Mouse (Mus musculus) ovary, adult 18-20 months (tissue): ENCODE measurements around the gene Zfand2a.

Source experiments
- DNase-seq: peaks from one replicate; pipeline ENCODE4 v3.0.0; 2022; ENCODE audit warnings: low spot score, mixed read lengths

Gene Zfand2a

DNA sequence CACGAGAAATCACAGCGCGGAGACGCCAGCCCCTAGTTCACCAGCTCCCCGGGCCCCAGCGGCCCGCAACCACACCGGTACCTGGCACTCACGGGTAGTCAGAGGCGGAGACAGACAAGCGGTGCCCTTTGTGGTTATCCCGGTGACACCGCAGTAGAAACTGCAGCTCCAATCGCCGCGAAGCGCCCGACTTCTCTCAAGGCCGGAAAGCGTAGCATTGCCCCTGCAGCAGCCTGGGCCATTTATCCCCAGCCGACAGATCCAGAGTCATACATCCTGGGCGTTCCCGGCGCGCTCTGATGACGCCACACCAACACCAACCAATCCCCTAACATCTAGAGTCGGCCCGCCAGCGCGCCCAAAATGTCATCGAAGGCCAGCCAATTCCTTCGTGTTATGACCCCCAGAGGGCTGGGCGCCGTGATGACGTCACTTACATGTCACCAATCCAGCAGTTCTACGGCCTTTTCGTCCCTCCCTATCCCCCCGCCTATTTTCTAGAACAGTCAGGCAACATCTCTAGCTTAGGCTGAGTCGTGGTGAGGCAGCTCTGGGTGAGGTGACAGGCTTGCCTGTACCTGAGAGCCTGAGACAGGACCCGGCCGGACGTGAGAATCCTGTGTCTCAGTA is at the start of gene Zfand2a:
Zfand2a (minus strand) TSS at position 365 of the 630 bp plus-strand sequence.
- DNase-seq: peak; percentile 98

DNA sequence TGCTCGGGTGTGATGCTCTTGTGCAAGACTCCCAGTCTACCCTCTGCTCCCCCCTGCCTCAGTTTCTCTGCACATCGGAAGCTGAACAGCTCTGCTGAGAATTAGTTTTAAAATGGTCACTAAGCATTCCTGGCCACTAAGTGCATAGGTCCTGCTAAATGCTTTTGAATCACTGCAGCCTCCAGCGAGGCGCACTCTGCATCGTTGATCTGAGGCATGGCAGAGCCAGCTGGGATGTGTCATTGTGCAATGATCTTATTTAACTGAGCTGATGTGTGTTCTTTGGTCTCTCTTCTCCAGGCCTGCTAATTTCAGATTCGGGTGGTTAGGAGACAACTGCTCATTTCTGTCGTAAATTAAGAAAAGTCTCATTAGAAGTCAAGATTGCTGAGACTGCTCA is 44.5 kb upstream of the Zfand2a start:
- no peak for DNase-seq

DNA sequence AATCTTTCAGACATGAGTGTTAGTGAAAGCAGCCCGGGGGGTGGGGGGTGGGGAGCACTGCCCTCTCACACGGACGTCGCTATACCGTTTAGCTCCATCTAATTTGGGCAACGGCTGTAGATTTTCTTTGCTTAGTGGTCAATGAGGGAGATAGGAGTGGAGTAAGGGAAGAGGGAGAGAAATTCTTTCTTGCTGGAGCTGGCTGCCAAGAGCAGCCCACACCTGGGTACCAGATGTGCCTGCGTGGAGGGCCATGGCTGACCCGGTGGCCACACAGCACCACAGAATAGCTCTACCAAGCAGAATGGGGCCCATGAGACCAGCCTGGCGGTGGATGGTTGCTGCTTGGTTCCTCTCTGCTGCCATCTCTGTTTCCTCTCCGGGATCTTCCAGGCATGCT is 37.6 kb upstream of the Zfand2a start:
- DNase-seq: no peak

GRCm38 (mm10) chr5:139520069-139520834 is 35.9 kb upstream of the Zfand2a start:
- no peak for DNase-seq

DNA sequence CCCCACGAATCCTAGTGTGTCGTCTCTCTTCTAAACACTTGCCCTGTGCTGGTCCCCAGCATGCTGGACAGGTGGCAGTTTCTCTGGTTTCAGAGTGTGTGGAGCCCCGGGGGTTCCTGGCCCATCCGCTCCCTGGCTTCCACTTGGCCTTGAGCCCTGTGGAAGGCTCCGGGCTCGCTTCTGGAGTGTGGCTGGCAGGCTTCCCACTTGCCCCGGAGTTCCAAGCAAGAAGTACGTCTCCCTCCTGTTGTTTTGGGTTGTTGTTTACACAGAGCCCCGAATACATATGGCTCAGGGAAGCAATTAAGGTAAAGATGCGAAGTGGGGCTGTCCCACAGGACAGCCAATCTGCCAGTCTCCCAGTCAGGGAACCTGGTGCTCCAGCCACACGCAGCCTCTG is 31.9 kb upstream of the Zfand2a start:
- DNase-seq: no peak

GRCm38 (mm10) chr5:139512201-139512600 is 27.9 kb upstream of the Zfand2a start:
- DNase-seq: no peak

GRCm38 (mm10) chr5:139510682-139511366 is 26.5 kb upstream of the Zfand2a start:
- no peak for DNase-seq

DNA sequence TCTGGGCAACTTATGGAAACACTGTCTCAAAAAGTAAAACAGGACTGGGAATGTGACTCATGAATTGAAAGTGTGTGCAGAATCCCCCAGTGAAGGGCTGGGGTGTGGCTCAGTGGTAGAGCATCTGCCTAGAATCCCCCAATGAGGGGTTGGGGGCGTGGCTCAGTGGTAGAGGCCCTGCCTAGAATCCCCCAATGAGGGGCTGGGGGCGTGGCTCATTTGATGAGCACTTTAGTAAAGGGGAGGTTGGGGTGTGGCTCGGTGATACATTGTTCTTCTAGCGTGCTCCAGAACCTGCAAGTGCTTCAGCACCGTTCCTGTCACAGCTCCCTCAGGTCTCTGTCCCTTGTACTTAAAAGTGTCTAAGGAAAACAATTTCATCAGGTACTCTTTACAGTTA is 21.9 kb upstream of the Zfand2a start:
- DNase-seq: no peak

GRCm38 (mm10) chr5:139505073-139505606 is 20.8 kb upstream of the Zfand2a start:
- DNase-seq: peak; percentile 44

- no peak for DNase-seq
Observed at GRCm38 (mm10) chr5:139502281-139502680, 17.9 kb upstream of the Zfand2a start.

GRCm38 (mm10) chr5:139498791-139499190 is 14.4 kb upstream of the Zfand2a start:
- DNase-seq: no peak

DNA sequence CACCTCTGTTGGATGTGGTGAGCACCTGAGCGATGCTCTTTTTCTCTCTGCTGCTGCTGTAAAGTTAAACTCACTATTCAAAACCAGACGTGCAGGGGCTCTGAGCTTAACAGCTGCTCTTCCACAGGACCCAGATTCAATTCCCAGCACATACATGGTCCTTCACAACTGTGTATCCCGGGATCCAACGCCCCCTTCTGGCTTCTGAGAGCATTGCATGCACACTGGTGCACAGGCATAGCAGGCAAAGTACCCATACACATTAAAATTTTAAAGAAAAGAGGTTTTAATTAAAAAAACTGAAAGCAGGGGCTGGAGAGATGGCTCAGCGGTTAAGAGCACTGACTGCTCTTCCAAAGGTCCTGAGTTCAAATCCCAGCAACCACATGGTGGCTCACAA is 12.6 kb upstream of the Zfand2a start:
- no peak for DNase-seq

- no peak for DNase-seq
Observed at GRCm38 (mm10) chr5:139495019-139495669, 10.8 kb upstream of the Zfand2a start.

DNA sequence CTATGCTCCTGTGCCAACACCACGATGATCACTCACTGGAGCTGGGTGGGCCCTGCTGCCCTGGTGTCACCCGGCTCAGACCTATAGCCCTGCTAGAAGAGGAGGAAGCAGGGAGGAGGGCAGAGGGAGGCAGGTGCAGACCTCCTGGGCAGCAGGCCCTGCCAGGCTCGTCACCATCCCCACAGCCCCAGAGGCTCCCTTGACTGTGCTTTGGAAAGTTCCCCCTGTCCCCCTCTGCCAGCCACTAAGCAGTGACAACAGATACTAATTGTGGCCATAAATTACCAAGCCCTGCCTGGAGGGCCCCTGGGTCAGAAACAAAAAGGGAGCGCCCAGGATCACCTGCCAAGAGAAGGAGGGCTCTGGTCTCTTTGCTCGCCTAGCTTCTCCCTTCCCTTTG is 9.3 kb upstream of the Zfand2a start:
- no peak for DNase-seq

DNA sequence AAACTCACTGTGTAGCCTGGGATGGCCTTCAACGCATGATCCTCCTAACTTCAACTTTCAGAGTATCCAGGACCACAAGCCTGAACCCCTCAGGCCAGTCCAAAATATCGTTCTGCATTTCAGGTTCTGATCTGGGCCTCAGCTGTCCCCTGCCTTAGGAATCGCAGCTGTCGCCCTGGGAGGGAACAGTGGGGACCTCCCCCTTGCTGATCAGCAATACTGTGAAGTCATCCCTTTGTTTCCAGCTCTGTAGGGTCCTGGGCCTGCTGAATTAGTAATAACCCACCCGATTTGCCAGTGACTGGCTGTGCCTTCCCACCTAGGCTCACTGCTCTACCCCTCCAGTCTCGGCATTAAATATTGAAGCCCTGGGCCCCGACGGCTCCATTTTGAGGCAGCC is 7.0 kb upstream of the Zfand2a start:
- no peak for DNase-seq

DNA sequence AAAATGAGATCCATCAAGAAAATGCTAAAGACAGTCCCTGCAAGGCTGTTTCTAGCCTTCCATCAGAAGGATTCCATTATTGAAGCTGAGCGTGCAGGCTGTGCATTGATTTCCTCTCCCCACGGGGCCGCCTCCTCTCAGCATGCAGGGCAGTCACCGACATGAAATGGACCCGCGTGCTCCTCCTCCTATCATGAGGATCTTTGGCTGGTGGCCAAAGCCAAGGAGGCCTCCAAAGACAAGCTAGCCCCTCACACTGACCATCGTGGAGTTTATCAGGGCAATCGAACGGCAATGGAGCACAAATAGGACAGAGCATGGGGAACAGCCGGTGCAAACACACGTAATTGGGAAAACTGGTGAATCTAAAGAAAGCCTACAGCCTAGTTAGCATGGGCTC is 5.8 kb upstream of the Zfand2a start:
- DNase-seq: no peak

DNA sequence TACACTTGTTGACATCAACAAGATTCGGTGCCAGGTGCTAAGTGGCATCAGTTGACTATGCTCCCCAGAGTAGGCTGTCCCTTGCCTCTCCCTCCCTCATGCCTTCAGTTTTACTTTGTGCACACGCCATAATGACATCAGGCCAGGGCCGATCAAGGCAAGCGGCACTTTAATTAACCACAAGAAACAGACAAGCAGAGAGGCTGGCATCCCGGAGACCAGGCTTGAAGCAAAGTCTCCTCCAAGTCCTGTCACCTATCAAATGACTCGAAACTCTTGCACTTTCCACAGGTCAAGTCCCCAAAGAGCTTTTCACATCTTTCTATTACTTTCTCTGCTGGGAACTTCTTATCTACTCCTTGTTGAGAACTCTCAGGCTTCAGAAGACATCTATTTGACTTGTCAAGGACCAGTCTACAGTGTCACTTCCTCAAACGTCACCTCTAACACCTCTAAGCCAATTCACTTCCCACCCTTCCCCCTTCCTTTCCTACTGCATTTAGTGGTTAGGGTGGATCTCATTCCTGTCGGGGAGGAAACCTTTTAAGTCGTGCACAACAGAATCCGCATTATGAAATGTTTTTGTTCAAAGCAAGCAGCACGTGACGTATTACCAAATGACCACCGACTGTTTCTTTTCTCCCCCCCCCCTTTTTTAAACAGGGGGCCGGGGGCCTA is 1.0 kb downstream of the Zfand2a start:
- DNase-seq: no peak

DNA sequence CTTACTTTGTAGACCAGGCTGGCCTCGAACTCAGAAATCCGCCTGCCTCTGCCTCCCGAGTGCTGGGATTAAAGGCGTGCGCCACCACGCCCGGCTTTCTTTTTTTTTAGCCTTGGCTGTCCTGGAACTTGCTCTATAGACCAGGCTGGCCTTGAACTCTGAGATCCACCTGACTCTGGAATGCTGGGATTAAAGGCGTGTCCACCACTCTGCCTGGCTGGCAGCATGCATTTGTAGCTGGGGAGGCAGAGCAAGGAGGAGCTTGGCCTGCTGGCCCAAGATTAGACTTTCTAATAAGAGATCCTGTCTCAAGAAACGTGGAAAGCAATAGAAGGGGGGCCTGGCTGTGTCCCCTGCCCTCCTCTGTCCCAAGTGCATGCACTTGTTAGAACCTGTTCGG is 3.9 kb downstream of the Zfand2a start:
- DNase-seq: no peak

GRCm38 (mm10) chr5:139479088-139479487 is 5.3 kb downstream of the Zfand2a start:
- no peak for DNase-seq

- DNase-seq: no peak
Observed at GRCm38 (mm10) chr5:139474741-139475140, 9.6 kb downstream of the Zfand2a start.

GRCm38 (mm10) chr5:139467998-139468397 is 16.4 kb downstream of the Zfand2a start:
- DNase-seq: no peak

GRCm38 (mm10) chr5:139466801-139467200 is 17.5 kb downstream of the Zfand2a start:
- no peak for DNase-seq
